Mouse (Mus musculus) mature B cell (primary cell): ENCODE results near the gene Thap4.

Experiments used
- in situ Hi-C: fragments of 300-500 bp; cut with MboI; formaldehyde crosslinking; loops from 2 replicates; pipeline ENCODE4 v1.14.3; 2019

Gene Thap4

GRCm38 (mm10) chr1:93746179-93746578 is 8.5 kb downstream of the Thap4 start:
- in situ Hi-C loops, result no loop called here

- in situ Hi-C loops, result no loop called here
Observed at GRCm38 (mm10) chr1:93742910-93743309, 11.8 kb downstream of the Thap4 start.

GRCm38 (mm10) chr1:93741987-93742386 is 12.7 kb downstream of the Thap4 start:
- in situ Hi-C loops, result no loop called here

GRCm38 (mm10) chr1:93740671-93741070 is 14.0 kb downstream of the Thap4 start:
- in situ Hi-C loops, result no loop called here

DNA sequence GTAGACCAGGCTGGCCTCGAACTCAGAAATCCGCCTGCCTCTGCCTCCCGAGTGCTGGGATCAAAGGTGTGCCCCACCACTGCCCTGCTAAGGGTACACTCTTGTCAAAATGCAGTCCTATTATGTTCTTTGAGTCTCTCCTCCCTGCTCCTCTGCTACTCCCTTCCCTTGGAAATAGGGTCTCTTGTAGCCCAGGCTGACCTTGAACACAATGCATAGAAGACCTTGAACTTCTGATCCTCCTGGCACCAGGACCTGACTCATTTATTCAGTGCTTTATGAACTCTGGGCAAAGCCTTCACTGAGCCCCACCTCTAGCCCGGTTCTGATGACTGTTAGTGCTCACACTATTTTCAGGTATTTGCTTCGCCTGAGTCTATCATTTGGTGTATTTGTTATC is 17.0 kb downstream of the Thap4 start:
- in situ Hi-C loops, result no loop called here

- in situ Hi-C loops, result no loop called here
Observed at GRCm38 (mm10) chr1:93735859-93736258, 18.8 kb downstream of the Thap4 start.

GRCm38 (mm10) chr1:93731880-93732281 is 22.8 kb downstream of the Thap4 start:
- in situ Hi-C loops, result no loop called here

DNA sequence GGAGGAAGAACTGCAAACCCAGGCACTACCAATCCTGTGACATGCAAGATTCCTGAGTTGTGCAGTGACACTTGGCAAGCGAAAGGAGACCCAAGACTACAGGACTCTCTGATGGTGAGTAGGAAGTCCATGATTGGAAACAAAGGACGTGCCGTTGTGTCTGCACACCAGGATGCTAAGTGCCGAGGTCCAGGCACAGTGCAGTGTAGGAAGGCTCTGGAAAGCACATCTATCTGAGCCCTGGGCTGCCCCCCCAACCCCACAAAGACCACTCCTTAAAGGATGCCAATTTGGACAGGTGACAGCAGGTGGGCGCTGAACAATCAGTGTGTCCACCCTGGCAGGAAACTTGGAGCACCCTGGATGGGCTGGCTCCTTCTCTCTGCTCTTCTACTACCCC is 23.6 kb downstream of the Thap4 start:
- in situ Hi-C loops, result no loop called here

- in situ Hi-C loops, result no loop called here
Observed at GRCm38 (mm10) chr1:93726974-93727373, 27.7 kb downstream of the Thap4 start.

DNA sequence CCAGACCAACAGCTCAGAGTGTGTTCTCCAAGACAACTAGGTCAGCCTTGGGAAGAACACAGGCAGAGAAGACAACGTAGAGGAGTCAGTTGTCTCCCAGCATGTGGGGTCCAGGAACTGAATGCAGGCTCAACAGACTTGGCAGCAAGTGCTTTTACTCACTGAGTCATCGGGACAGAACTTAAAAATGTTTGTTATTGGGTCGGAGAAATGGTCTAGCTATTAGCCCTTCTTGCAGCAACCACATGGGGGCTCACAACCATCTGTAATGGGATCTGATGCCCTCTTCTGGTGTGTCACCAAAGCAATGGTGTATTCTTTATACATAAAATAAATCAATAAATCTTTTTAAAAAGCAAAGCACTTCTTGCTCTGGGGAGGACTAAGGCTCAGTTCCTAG is 28.5 kb downstream of the Thap4 start:
- in situ Hi-C loops, result no loop called here

DNA sequence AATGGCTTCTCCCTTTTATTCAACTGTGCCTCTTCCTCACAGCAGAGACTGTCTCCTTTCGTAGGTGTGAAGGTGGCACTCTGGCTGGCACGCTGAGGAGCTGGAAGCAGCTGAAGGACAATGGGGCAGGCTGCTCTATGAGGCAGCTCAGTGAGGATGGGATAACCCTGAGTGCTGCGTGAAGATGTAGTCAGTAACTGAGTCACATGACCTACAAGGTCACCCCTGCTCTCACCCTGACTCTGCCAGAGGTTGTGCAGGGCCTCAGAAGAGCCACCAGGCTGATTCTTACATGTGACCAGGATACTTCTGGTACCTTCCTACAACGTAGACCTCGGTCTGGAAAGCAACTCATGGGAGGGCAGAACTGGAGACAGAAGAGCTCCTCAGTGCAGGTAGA is 29.0 kb downstream of the Thap4 start:
- in situ Hi-C loops, result no loop called here

DNA sequence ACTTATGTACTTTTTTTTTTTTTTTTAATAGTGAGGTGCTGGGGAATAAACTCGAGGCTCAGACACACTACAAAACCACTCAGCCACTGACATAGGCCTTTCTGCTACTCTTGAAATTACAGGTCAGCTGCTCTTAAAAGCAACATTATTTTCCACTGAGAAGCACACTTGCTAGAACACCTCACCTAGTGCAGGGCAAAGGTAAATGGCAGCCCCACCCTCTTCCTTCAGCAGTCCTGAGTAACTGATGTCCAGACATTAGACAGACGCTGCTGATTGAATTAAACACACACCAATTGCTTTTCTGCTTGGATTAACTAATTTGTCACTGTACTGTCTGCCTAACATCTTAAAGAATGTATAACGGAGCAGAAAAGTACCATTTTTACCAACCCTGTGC is 30.0 kb downstream of the Thap4 start:
- in situ Hi-C loops, result no loop called here

- in situ Hi-C loops, result no loop called here
Observed at GRCm38 (mm10) chr1:93721557-93721956, 33.1 kb downstream of the Thap4 start.

GRCm38 (mm10) chr1:93716166-93716565 is 38.5 kb downstream of the Thap4 start:
- in situ Hi-C loops, result no loop called here

- in situ Hi-C loops, result no loop called here
Observed at GRCm38 (mm10) chr1:93705389-93705788, 49.3 kb downstream of the Thap4 start.

- in situ Hi-C loops, result no loop called here
Observed at GRCm38 (mm10) chr1:93704341-93704740, 50.3 kb downstream of the Thap4 start.

DNA sequence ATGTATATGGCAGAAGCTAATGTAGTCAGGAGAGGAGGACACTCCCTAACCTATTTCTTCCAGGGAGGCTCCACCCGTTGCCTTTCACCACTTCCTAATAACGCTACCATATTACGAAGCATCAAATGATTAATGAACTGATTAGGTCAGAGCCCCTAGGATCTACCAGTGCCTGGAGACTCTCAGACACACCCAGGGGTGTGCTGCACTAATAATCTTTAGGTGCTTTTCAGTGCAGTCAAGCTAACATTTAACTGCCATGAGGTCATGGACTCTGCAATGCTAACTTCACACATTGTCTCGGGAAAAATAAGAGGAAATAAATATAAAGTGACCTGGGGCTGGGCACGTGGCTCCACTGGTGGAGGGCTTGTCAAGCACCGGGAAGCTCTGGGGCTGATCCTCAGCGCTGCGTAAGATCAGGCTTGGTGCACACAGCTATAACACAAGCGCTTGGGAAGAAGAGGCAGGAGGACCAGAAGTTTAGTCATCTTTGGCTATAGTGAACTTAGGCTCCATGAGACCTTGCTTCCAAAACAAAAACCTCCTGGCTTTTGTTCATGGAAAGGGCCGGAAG is 51.1 kb downstream of the Thap4 start:
- in situ Hi-C loops, result no loop called here

DNA sequence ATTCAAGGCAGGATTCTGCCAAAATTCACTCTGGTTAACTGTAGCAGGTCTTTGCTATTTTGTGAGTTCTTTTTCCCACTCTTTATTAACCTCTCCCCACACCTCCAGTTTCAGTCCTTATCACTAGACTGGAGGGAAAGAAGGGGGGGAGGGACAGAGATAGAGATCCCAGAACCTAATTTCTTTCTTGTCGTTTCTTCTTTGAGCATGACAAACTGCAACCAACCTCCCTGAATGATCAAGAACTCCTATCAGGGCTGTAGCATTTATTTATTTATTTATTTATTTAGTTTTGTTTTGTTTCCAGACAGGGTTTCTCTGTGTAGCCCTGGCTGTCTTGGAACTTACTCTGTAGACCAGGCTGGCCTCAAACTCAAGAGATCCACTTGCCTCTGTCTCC is 52.6 kb downstream of the Thap4 start:
- in situ Hi-C loops, result no loop called here

- in situ Hi-C loops, result no loop called here
Observed at GRCm38 (mm10) chr1:93699159-93699558, 55.5 kb downstream of the Thap4 start.

GRCm38 (mm10) chr1:93697317-93697716 is 57.3 kb downstream of the Thap4 start:
- in situ Hi-C loops, result no loop called here

DNA sequence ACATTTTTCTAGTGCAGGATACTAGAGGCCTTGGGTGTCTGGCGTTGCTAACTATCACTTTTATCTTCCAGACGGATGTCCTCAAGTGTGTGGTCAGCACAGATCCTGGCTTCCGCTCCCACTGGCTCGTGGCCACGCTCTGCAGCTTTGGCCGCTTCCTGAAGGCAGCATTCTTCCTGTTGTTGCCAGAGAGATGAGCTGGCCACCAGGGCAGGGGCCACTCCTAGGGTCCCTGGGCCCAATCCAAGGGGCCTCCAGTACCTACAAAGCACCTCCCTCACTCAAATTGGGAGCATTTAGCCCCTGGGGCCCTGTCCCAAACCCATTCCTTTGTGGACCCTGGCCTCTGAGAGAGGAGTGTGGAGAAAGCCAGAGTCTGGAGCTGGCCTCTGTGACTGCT is 59.7 kb downstream of the Thap4 start:
- in situ Hi-C loops, result no loop called here

- in situ Hi-C loops, result no loop called here
Observed at GRCm38 (mm10) chr1:93693943-93694342, 60.7 kb downstream of the Thap4 start.

DNA sequence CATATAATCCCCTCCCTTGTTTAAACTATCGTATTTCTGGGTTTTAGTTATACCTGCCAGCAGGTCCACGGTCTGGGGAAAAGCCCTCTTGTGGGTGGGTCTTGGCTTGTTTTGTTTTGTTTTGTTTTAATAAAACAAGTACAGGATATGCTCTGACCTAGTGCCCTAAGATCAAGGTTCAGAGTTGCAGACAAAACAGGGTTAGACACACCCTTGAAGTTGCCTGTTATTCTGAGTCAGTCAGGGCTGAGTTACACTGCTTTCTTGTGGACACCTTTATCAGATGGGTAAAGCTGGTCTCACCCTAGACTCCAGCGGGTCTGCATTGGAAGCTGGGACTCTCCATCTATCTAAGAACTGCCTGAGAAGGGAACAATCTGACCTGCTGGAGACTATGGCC is 61.2 kb downstream of the Thap4 start:
- in situ Hi-C loops, result no loop called here

DNA sequence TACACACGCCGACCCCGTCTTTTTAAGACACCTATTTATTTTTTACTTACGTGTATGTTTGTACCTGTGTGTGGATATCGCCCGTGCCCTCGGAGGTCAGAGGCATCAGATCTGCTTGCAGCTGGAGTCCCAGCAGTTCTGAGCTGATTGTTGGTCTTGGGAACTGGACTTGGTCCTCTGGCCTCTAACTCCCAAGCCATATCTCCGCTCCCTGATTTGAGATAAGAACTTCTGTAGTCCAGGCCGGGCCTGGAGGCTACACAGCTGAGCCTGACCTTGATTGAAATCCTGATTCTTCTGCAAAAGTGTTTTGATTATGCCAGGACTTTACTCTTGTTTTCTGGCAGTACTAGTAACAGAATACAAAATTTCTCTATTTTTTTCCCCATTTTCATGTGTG is 61.9 kb downstream of the Thap4 start:
- in situ Hi-C loops, result no loop called here
